Mouse (Mus musculus) embryonic fibroblast, embryonic 13.5 days (primary cell): Measurements from ENCODE around the gene Mtch2.

Experiments used
- CTCF ChIP-seq: IDR thresholded peaks from 2 replicates; pipeline ENCODE4 v1.5.1; 2011; ENCODE audit warnings: mild to moderate bottlenecking, control low read depth, low read length, moderate library complexity, borderline replicate concordance; ENCODE audit not compliant: insufficient read depth
- POLR2A ChIP-seq: IDR thresholded peaks from 2 replicates; pipeline ENCODE4 v1.6.1; 2011; ENCODE audit warnings: low read depth, mild to moderate bottlenecking, control low read depth, low read length, moderate library complexity

- TF ChIP-seq CTCF (no peak), POLR2A (no peak)
These were observed 30.8 kb downstream of the Mtch2 start for GRCm38 (mm10) chr2:90877584-90878259.
